Mouse (Mus musculus) kidney, adult 2 months (tissue): ENCODE data around the gene Ddr2. TPM values are rescaled to one million over a fixed set of nuclear protein-coding genes. Genes with fewer than 3 reads are reported as not detected.

Experiments
- DNase-seq: peaks from one replicate; pipeline ENCODE4 v3.0.0; 2021
- H3K27ac ChIP-seq: fragments of 200-500 bp; 2 replicates; pipeline ENCODE4 v1.5.1; 2012; ENCODE audit warnings: low read depth, low read length, control low read depth, inconsistent platforms; ENCODE audit not compliant: insufficient read depth
- H3K27me3 ChIP-seq: fragments of 200-500 bp; replicated peaks from 2 replicates; pipeline ENCODE4 v1.6.1; 2012; ENCODE audit warnings: mild to moderate bottlenecking, moderate library complexity, low read length, inconsistent platforms; ENCODE audit not compliant: control insufficient read depth, insufficient read depth
- H3K36me3 ChIP-seq: fragments of 200-500 bp; 2 replicates; pipeline ENCODE4 v1.6.1; 2012; ENCODE audit warnings: mild to moderate bottlenecking, moderate library complexity, low read length, inconsistent platforms; ENCODE audit not compliant: control insufficient read depth, insufficient read depth
- H3K4me1 ChIP-seq: fragments of 200-500 bp; 2 replicates; pipeline ENCODE4 v1.6.1; 2011; ENCODE audit warnings: low read length; ENCODE audit not compliant: control insufficient read depth, insufficient read depth
- H3K4me3 ChIP-seq: fragments of 200-500 bp; 2 replicates; pipeline ENCODE4 v1.5.1; 2011; ENCODE audit warnings: mild to moderate bottlenecking, low read depth, low read length, control low read depth; ENCODE audit not compliant: insufficient read depth
- CTCF ChIP-seq: fragments of 200-500 bp; conservative IDR thresholded peaks from 2 replicates; pipeline ENCODE4 v1.5.1; 2011; ENCODE audit warnings: low read depth, mild to moderate bottlenecking, control low read depth, low read length, moderate library complexity, mixed read lengths; ENCODE audit not compliant: insufficient read depth, insufficient read length
- POLR2A ChIP-seq: fragments of 200-500 bp; IDR thresholded peaks from one replicate; pipeline ENCODE4 v1.6.1; 2011; ENCODE audit warnings: low read depth, low read length, control low read depth
- WGBS: fragments of 180-500 bp; shearing (Covaris S2); methylation state at CpG from one replicate; pipeline ENCODE4 v1.1.7; 2018; 5-methylcytosine and 5-hydroxymethylcytosine counted together
- polyA plus RNA-seq: library from polyadenylated mRNA; depleted of rRNA; stranded (reverse); fragments of >200 nt; gene quantifications from 2 replicates; pipeline ENCODE4 v1.2.3, GENCODE M21; 2012

Gene Ddr2
- polyA plus RNA-seq, 1 experiment = 9.7 TPM

GRCm38 (mm10) chr1:170044726-170045471, 65.7 kb downstream of the Ddr2 start:
- Histone ChIP-seq H3K27me3 (no peaks in the 10 kb centered on the region), H3K4me3 (no peak overlapping the region), H3K4me1 (no peaks in the 10 kb centered on the region), H3K36me3 (no peaks in the 10 kb centered on the region), H3K27ac (no peak overlapping the region)
- no peak for DNase-seq
- 77% methylated on average over 9 of the region's 9 CpGs for WGBS
- TF ChIP-seq POLR2A (no peak), CTCF (no peak)

- Histone ChIP-seq H3K27me3 (no peaks in the 10 kb centered on the region), H3K27ac (no peak overlapping the region), H3K4me1 (no peaks in the 10 kb centered on the region), H3K4me3 (no peak overlapping the region), H3K36me3 (no peaks in the 10 kb centered on the region)
- no peak for TF ChIP-seq CTCF
- no peak for TF ChIP-seq POLR2A
- DNase-seq = no peak
Measured at GRCm38 (mm10) chr1:170043753-170044152, 66.8 kb downstream of the Ddr2 start.

- TF ChIP-seq CTCF = no peak
- no peak overlapping the region for H3K4me3 ChIP-seq
- WGBS = 86% methylated on average over 5 of the region's 5 CpGs
- no peaks in the 10 kb centered on the region for H3K36me3 ChIP-seq
- DNase-seq = no peak
- H3K27me3 ChIP-seq = no peaks in the 10 kb centered on the region
- no peaks in the 10 kb centered on the region for H3K4me1 ChIP-seq
- H3K27ac ChIP-seq = no peak overlapping the region
Measured at GRCm38 (mm10) chr1:170042996-170043395, 67.6 kb downstream of the Ddr2 start.

- Histone ChIP-seq H3K4me3 (no peak overlapping the region), H3K36me3 (no peaks in the 10 kb centered on the region), H3K27ac (no peak overlapping the region), H3K27me3 (no peaks in the 10 kb centered on the region), H3K4me1 (no peaks in the 10 kb centered on the region)
- TF ChIP-seq POLR2A = no peak
- TF ChIP-seq CTCF = peak; percentile 32; the same call in 1 of the 2 replicates
- 73% methylated on average over 4 of the region's 4 CpGs for WGBS
- DNase-seq = peak; percentile 22
Measured at GRCm38 (mm10) chr1:170039402-170039801, 71.2 kb downstream of the Ddr2 start.

- TF ChIP-seq CTCF = no peak
- TF ChIP-seq POLR2A = no peak
- WGBS = 55% methylated on average over 3 of the region's 3 CpGs
Measured at GRCm38 (mm10) chr1:170035575-170035974, 75.0 kb downstream of the Ddr2 start.

GRCm38 (mm10) chr1:170034961-170035360, 75.6 kb downstream of the Ddr2 start:
- Histone ChIP-seq H3K36me3 (no peaks in the 10 kb centered on the region), H3K27me3 (no peaks in the 10 kb centered on the region), H3K4me3 (no peak overlapping the region), H3K4me1 (no peaks in the 10 kb centered on the region), H3K27ac (no peak overlapping the region)
- DNase-seq = no peak
- WGBS = 88% methylated on average over 4 of the region's 4 CpGs
- TF ChIP-seq POLR2A (no peak), CTCF (no peak)

More at GRCm38 (mm10) chr1:170035575-170035974, 75.0 kb downstream of the Ddr2 start:
- DNase-seq = no peak
- H3K4me1 ChIP-seq = no peaks in the 10 kb centered on the region
- no peaks in the 10 kb centered on the region for H3K27me3 ChIP-seq
- no peak overlapping the region for H3K4me3 ChIP-seq
- H3K27ac ChIP-seq = no peak overlapping the region
- H3K36me3 ChIP-seq = no peaks in the 10 kb centered on the region

GRCm38 (mm10) chr1:170031656-170032055, 78.9 kb downstream of the Ddr2 start:
- Histone ChIP-seq H3K27me3 (no peaks in the 10 kb centered on the region), H3K4me1 (no peaks in the 10 kb centered on the region), H3K27ac (no peak overlapping the region), H3K4me3 (no peak overlapping the region), H3K36me3 (no peaks in the 10 kb centered on the region)
- DNase-seq = peak; percentile 75
- no peak for TF ChIP-seq POLR2A
- TF ChIP-seq CTCF = no peak
- 71% methylated on average over 3 of the region's 3 CpGs for WGBS
